Mouse (Mus musculus): ENCODE data around the gene Rrp36. TPM values are rescaled to one million over a fixed set of nuclear protein-coding genes. Genes with fewer than 3 reads are reported as not detected.

Gene Rrp36
- polyA plus RNA-seq, 1 experiment from 2014 or later: 53.4 TPM

DNA sequence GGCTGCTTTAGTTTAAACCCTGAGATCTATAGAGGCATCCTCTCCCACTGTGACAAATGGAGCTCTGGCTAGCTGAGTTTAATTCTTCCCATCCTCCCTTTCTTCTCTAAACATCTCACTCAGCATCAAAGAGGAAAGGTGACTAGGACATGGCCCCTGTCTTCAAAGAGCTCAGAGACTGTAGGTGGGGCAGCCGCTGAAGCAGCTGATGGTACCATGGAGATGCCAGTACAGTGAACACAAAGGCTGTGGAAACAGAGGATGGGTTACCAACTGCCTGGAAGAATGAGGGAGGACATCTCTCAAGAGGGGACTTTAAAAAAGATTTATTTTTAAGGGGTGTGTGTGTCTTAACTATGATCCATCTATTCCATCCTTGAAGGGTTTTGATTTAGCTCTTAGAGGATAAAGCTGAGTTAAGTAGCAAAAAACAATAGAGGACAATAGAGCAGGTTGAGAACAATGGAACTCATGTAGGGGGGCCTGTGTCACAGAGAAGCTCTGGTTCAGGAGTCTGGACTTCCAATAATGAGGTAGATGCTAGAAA, 20.4 kb upstream of the Rrp36 start:
- no peak overlapping the region for H3K4me2 ChIP-seq
- H3K9me3 ChIP-seq (ENCODE audit: control insufficient read depth, low read length): no peaks in the 10 kb centered on the region
- peaks cover 3% of the 10 kb centered on the region; the same call in 1 of the 2 replicates for H3K36me3 ChIP-seq (ENCODE audit: control insufficient read depth, insufficient read depth, low read length)
- H3K9ac ChIP-seq (ENCODE audit: low read length): no peak overlapping the region
- no peak overlapping the region for H3K27ac ChIP-seq (ENCODE audit: low read depth, low read length)
- H3K4me3 ChIP-seq (ENCODE audit: low read depth, low read length): no peak overlapping the region
- no peaks in the 10 kb centered on the region for H3K27me3 ChIP-seq (ENCODE audit: control insufficient read depth, insufficient read depth, low read length)
- DNase-seq (ENCODE audit: low spot score, missing footprints) (peak; percentile 21), ATAC-seq (ENCODE audit: low FRiP score) (no peak)
- WGBS: 62% methylated on average over 1 of the region's 1 CpGs
- no peaks in the 10 kb centered on the region for H3K4me1 ChIP-seq (ENCODE audit: control insufficient read depth, insufficient read depth, low read length)

DNA sequence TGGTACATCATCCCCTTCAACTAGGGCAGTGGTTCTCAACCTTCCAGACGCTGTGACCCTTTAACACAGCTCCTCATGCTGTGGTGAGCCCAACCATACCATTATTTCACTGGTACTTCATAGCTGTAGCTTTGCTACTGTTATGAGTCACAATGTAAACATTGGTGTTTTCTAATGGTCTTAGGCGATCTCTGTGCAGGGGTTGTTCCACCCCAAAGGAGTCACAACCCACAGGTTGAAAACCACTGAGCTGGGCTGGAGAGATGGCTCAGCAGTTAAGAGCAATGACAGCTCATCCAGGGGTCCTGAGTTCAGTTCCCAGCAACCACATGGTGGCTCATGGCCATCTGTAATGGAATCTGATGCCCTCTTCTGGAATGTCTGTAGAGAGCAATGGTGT, 17.2 kb upstream of the Rrp36 start:
- no peak overlapping the region for H3K9ac ChIP-seq (ENCODE audit: low read length)
- H3K27me3 ChIP-seq (ENCODE audit: control insufficient read depth, insufficient read depth, low read length): no peaks in the 10 kb centered on the region
- WGBS: 91% methylated on average over 2 of the region's 2 CpGs
- no peaks in the 10 kb centered on the region for H3K9me3 ChIP-seq (ENCODE audit: control insufficient read depth, low read length)
- no peak overlapping the region for H3K27ac ChIP-seq (ENCODE audit: low read depth, low read length)
- H3K4me2 ChIP-seq: no peak overlapping the region
- peaks cover 4% of the 10 kb centered on the region; the same call in 1 of the 2 replicates for H3K36me3 ChIP-seq (ENCODE audit: control insufficient read depth, insufficient read depth, low read length)
- H3K4me1 ChIP-seq (ENCODE audit: control insufficient read depth, insufficient read depth, low read length): no peaks in the 10 kb centered on the region
- no peak for ATAC-seq (ENCODE audit: low FRiP score)
- no peak for DNase-seq (ENCODE audit: low spot score, missing footprints)
- H3K4me3 ChIP-seq (ENCODE audit: low read depth, low read length): no peak overlapping the region

DNA sequence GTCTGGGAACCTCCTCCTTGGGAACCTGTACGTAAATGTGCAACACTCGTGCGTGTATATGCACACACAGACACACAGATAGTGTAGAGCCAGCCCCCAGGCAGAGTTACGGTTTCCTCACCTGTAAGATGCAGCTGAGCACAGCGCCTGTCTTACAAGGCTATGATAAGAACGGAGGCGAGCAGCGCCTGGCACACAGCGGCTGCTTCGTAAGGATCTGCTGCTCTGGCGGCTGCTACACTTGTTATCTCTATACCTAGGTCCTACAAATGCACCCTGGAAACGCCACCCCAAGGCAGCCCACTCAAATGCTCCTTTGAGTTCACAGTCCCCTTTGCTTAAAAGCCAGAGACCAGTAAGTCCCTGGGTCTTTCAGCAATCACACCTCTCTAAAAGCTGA, 16.5 kb upstream of the Rrp36 start:
- H3K27ac ChIP-seq (ENCODE audit: low read depth, low read length): no peak overlapping the region
- 97% methylated on average over 12 of the region's 12 CpGs for whole genome bisulfite sequencing
- ATAC-seq (ENCODE audit: low FRiP score): no peak
- H3K4me1 ChIP-seq (ENCODE audit: control insufficient read depth, insufficient read depth, low read length): no peaks in the 10 kb centered on the region
- no peaks in the 10 kb centered on the region for H3K27me3 ChIP-seq (ENCODE audit: control insufficient read depth, insufficient read depth, low read length)
- H3K9ac ChIP-seq (ENCODE audit: low read length): no peak overlapping the region
- no peak for DNase-seq (ENCODE audit: low spot score, missing footprints)
- peaks cover 11% of the 10 kb centered on the region for H3K36me3 ChIP-seq (ENCODE audit: control insufficient read depth, insufficient read depth, low read length)
- no peak overlapping the region for H3K4me2 ChIP-seq
- no peaks in the 10 kb centered on the region for H3K9me3 ChIP-seq (ENCODE audit: control insufficient read depth, low read length)
- no peak overlapping the region for H3K4me3 ChIP-seq (ENCODE audit: low read depth, low read length)

DNA sequence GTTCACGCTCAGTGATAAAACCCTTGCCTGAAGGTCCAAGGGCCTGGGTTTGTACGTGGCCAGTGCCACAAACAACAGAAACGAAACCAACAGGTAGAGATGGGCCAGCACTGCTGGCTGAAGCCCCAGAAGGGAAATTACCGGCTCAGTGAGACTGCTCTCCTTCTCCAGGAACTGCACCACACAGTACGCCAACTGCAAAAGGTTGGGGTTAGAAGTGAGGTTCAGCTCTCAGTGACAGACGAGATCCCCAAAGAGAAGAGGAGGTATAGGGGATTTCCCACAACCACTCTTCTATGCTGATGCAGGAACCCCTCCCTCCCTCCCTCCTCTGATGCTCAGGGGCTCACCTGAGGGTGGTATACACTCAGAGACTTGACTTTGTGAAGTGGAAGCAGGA, 11.8 kb upstream of the Rrp36 start:
- 93% methylated on average over 6 of the region's 6 CpGs for WGBS
- peaks cover 8% of the 10 kb centered on the region for H3K4me1 ChIP-seq (ENCODE audit: control insufficient read depth, insufficient read depth, low read length)
- H3K9ac ChIP-seq (ENCODE audit: low read length): no peak overlapping the region
- peaks cover 24% of the 10 kb centered on the region for H3K36me3 ChIP-seq (ENCODE audit: control insufficient read depth, insufficient read depth, low read length)
- H3K27me3 ChIP-seq (ENCODE audit: control insufficient read depth, insufficient read depth, low read length): no peaks in the 10 kb centered on the region
- no peak for DNase-seq (ENCODE audit: low spot score, missing footprints)
- H3K4me2 ChIP-seq: no peak overlapping the region
- ATAC-seq (ENCODE audit: low FRiP score): no peak
- H3K27ac ChIP-seq (ENCODE audit: low read depth, low read length): no peak overlapping the region
- H3K9me3 ChIP-seq (ENCODE audit: control insufficient read depth, low read length): no peaks in the 10 kb centered on the region
- H3K4me3 ChIP-seq (ENCODE audit: low read depth, low read length): no peak overlapping the region

DNA sequence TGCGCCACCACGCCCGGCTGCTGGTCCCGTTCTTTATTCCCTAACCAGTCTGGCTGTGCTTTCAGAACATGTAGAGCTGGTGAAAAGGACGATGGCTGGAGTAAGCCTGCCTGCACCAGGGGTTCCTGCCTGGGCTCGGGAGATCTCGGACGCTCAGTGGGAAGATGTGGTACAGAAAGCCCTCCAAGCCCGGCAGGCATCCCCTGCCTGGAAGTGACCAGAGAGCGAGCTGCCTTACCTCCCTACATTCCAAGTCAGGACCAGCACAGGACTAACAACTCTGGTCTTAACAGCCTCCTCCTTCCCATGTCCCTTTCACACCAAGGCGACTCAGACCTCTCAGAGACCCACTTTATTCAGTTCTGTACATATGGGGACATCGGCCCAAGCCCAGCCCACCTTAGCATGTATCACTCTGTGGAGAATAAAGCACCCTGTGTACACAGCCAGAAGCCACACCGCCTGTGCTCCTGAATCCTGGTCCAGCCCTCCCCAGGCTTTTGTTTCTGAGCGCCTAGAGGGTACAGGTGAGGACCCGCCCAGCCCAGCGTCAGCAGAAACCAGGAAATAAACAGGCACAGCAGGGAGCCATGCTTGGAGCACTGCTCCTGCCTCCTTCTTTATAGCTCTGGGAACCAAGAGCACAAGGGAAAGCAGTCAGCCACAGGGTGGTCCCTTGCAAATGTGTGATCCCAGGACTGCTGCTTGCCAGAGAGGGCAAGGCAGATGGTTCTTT, 8.7 kb upstream of the Rrp36 start:
- Histone ChIP-seq H3K4me2 (no peak overlapping the region), H3K27me3 (ENCODE audit: control insufficient read depth, insufficient read depth, low read length) (no peaks in the 10 kb centered on the region), H3K27ac (ENCODE audit: low read depth, low read length) (no peak overlapping the region), H3K36me3 (ENCODE audit: control insufficient read depth, insufficient read depth, low read length) (peaks cover 24% of the 10 kb centered on the region), H3K9ac (ENCODE audit: low read length) (no peak overlapping the region), H3K4me3 (ENCODE audit: low read depth, low read length) (no peak overlapping the region), H3K4me1 (ENCODE audit: control insufficient read depth, insufficient read depth, low read length) (peaks cover 20% of the 10 kb centered on the region), H3K9me3 (ENCODE audit: control insufficient read depth, low read length) (no peaks in the 10 kb centered on the region)
- no peak for ATAC-seq (ENCODE audit: low FRiP score)
- 85% methylated on average over 16 of the region's 16 CpGs for WGBS
- DNase-seq (ENCODE audit: low spot score, missing footprints): peak; percentile 79

DNA sequence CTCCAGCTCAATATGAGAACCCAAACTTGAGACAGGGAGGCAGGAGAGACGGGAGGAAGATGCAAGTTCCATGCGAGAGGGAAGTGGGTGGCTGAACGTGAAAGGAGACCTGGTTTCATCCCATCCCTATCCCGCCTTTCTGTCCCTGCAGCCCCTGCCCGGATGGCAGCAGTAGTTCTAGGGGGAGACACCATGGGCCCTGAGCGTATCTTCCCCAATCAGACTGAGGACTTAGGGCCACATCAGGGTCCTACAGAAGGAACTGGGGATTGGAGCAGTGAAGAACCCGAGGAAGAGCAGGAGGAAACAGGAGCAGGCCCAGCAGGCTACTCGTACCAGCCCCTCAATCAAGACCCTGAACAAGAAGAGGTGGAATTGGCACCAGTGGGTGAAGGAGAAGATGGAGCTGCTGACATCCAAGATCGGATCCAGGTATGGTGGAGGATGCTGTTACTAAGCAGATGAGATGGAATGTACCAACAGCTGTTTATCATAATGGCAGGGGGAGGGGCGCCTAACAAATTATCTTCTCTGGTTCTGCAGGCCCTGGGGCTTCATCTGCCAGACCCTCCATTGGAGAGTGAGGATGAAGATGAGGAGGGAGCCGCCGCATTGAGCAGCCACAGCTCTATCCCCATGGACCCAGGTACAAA, 7.4 kb upstream of the Rrp36 start:
- no peak for ATAC-seq (ENCODE audit: low FRiP score)
- 27% methylated on average over 12 of the region's 12 CpGs for WGBS
- Histone ChIP-seq H3K4me2 (peak overlapping the region; percentile 88), H3K4me3 (ENCODE audit: low read depth, low read length) (peak overlapping the region; percentile 83), H3K4me1 (ENCODE audit: control insufficient read depth, insufficient read depth, low read length) (peaks cover 20% of the 10 kb centered on the region), H3K27ac (ENCODE audit: low read depth, low read length) (peak overlapping the region; percentile 20), H3K36me3 (ENCODE audit: control insufficient read depth, insufficient read depth, low read length) (peaks cover 27% of the 10 kb centered on the region), H3K9me3 (ENCODE audit: control insufficient read depth, low read length) (no peaks in the 10 kb centered on the region), H3K9ac (ENCODE audit: low read length) (peak overlapping the region; percentile 69), H3K27me3 (ENCODE audit: control insufficient read depth, insufficient read depth, low read length) (no peaks in the 10 kb centered on the region)
- peak; percentile 85 for DNase-seq (ENCODE audit: low spot score, missing footprints)

DNA sequence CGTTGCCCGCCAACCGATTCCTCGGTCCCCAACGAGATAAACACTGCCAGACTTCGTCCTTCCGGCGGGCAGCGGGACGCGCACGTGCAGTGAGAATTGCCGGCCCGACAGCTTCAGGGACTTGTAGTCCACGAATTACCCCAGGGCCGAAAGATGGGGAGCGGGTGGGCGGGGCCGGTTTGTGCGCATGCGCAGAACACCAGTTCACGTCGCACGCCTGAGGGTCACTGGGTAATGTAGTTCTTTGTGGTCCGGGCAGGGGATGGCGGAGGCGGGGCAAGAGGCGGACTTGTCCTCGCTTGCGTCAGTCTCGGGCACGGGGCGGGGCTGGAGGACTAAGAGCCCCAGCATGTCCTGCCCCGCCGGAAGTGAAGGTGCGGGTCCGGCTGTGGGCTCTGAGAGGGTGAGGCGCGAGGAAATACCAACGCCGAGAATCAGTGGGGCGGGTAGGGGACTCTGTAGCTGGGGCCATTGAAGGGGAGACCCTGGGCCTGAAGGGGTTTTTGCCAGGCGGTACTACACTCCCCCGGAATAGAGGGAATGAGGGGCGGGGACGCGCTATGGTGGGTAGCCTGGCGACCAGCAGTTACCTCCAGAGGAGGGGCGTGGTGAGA, 6.7 kb upstream of the Rrp36 start, which contains the start of gene Klhdc3:
TSS of gene Klhdc3 (minus strand) at position 155 of the 614 bp plus-strand sequence.
- under 1% methylated on average over 49 of the region's 49 CpGs for WGBS
- Histone ChIP-seq H3K4me2 (peak within 1 kb of the TSS; percentile 88), H3K27me3 (ENCODE audit: control insufficient read depth, insufficient read depth, low read length) (no peaks in the 10 kb centered on the region), H3K27ac (ENCODE audit: low read depth, low read length) (peak within 1 kb of the TSS; percentile 74), H3K4me3 (ENCODE audit: low read depth, low read length) (peak within 1 kb of the TSS; percentile 83), H3K36me3 (ENCODE audit: control insufficient read depth, insufficient read depth, low read length) (peaks cover 21% of the 10 kb centered on the region), H3K9me3 (ENCODE audit: control insufficient read depth, low read length) (no peaks in the 10 kb centered on the region), H3K9ac (ENCODE audit: low read length) (peak within 1 kb of the TSS; percentile 74), H3K4me1 (ENCODE audit: control insufficient read depth, insufficient read depth, low read length) (peaks cover 20% of the 10 kb centered on the region)
- ATAC-seq (ENCODE audit: low FRiP score) (peak; percentile 99), DNase-seq (ENCODE audit: low spot score, missing footprints) (peak; percentile 100)

DNA sequence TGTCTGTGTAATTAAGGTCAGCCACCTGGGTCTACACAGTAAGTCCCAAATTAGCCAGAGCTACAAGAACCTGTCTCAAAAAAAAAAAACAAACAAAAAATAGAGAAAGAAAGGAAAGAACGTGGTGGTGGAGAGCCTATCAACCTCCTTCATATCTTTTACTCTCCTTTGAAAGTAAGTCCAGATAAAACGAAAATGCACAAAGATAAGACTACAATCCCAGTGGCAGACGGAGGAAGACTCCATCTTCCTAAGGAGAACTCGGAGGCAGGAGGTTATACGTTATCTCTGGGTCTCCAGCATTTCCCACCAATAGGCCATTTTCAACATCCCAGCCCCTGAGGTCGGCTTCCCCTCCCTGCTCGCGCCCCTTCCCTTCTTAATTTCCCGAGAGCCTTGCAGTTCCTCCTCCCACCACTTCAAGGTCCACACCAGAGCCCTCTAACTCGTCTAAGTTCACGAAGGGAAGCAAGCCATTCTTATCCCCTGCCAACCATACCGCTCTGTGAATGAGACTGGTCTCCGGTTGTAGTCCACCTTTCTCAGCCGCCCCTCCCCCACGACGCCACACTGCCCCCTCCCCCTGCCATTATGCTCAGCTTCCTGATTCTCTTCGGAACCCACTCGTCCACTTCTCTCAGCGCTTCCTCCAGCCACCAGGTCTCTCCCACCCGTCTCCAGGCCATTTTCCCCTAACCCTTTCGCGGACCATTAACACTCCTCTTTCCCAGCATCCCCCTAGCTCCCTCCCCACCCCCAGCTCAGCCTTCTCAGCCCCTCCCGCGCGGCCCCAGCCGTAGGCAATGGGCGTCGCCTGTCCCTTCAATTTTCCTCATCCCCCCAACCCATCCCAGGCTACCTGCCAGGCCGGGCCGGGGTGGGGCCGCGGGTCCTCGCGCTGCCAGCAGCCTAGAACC, 5.9 kb upstream of the Rrp36 start:
- peak; percentile 95 for DNase-seq (ENCODE audit: low spot score, missing footprints)
- peaks cover 17% of the 10 kb centered on the region for H3K36me3 ChIP-seq (ENCODE audit: control insufficient read depth, insufficient read depth, low read length)

More for the DNA sequence above, 5.9 kb upstream of the Rrp36 start:
- peak overlapping the region; percentile 74 for H3K9ac ChIP-seq (ENCODE audit: low read length)
- peak overlapping the region; percentile 50 for H3K4me2 ChIP-seq
- H3K4me3 ChIP-seq (ENCODE audit: low read depth, low read length): peak overlapping the region; percentile 83
- H3K27me3 ChIP-seq (ENCODE audit: control insufficient read depth, insufficient read depth, low read length): no peaks in the 10 kb centered on the region
- peak; percentile 31 for ATAC-seq (ENCODE audit: low FRiP score)
- WGBS: under 1% methylated on average over 34 of the region's 34 CpGs
- H3K27ac ChIP-seq (ENCODE audit: low read depth, low read length): peak overlapping the region; percentile 74
- H3K4me1 ChIP-seq (ENCODE audit: control insufficient read depth, insufficient read depth, low read length): peaks cover 20% of the 10 kb centered on the region
- H3K9me3 ChIP-seq (ENCODE audit: control insufficient read depth, low read length): no peaks in the 10 kb centered on the region
